21 mouse cellular contexts compared by ENCODE assay signal in genomic region chr9:29782697-29783096, GRCm38 (mm10).
"Had no signal": no experiment of that assay in that cellular context is flagged by ENCODE, and none has a peak within 500 bp of the region (broad histone marks: within the 10 kb centered on the region; RNA-seq: fewer than 3 reads in every experiment).

No protein-coding gene starts in this region.

- H3K9ac ChIP-seq: liver, embryonic 15.5 days; liver, postnatal 0 days; lung, embryonic 15.5 days; midbrain, embryonic 13.5 days; midbrain, embryonic 15.5 days; neural tube, embryonic 12.5 days; stomach, embryonic 15.5 days had no signal

- H3K27ac ChIP-seq: liver, embryonic 15.5 days; lung, embryonic 15.5 days; macrophage; midbrain, embryonic 13.5 days; midbrain, embryonic 15.5 days; neural tube, embryonic 12.5 days; stomach, embryonic 15.5 days; stomach, postnatal 0 days had no signal

- ATAC-seq: liver, postnatal 0 days; lung, postnatal 0 days; midbrain, embryonic 13.5 days; midbrain, embryonic 15.5 days had no signal

- H3K4me3 ChIP-seq: liver, embryonic 15.5 days; lung, embryonic 15.5 days; megakaryocyte, embryonic 14.5 days; midbrain, embryonic 13.5 days; midbrain, embryonic 15.5 days; neural tube, embryonic 12.5 days; stomach, embryonic 15.5 days had no signal

- H3K9me3 ChIP-seq: liver, embryonic 15.5 days; lung, embryonic 15.5 days; midbrain, embryonic 13.5 days; midbrain, embryonic 15.5 days; neural tube, embryonic 12.5 days; stomach, embryonic 15.5 days had no signal

- H3K4me2 ChIP-seq: liver, embryonic 15.5 days; lung, embryonic 15.5 days; midbrain, embryonic 11.5 days; midbrain, embryonic 13.5 days; midbrain, embryonic 15.5 days; neural tube, embryonic 12.5 days; stomach, embryonic 15.5 days had no signal

- H3K27me3 ChIP-seq: liver, embryonic 15.5 days; lung, embryonic 15.5 days; megakaryocyte, embryonic 14.5 days; midbrain, embryonic 13.5 days; midbrain, embryonic 15.5 days; neural tube, embryonic 12.5 days; stomach, embryonic 15.5 days had no signal

- H3K4me1 ChIP-seq: liver, embryonic 15.5 days; lung, embryonic 15.5 days; megakaryocyte, embryonic 14.5 days; midbrain, embryonic 13.5 days; midbrain, embryonic 15.5 days; neural tube, embryonic 12.5 days; stomach, embryonic 15.5 days had no signal

- DNase-seq: liver, postnatal 0 days; lung, adult 2 months; lung, postnatal 14 days; lung, postnatal 36 days; retina, postnatal 1 day; right cerebral cortex, adult 18-20 months; right cerebral cortex, postnatal 14 days; thymus, adult 2 months; thymus, postnatal 25 days; thymus, postnatal 4 days had no signal

- H3K36me3 ChIP-seq: liver, embryonic 15.5 days; lung, embryonic 15.5 days; midbrain, embryonic 13.5 days; midbrain, embryonic 15.5 days; neural tube, embryonic 12.5 days; stomach, embryonic 15.5 days had no signal
